Mouse (Mus musculus) C2C12 (cell line): Measurements from ENCODE around the gene Tcaf2. TPM values are rescaled to one million over a fixed set of nuclear protein-coding genes. Genes with fewer than 3 reads are reported as not detected.

ENCODE experiments used
- H3K27me3 ChIP-seq: one replicate; pipeline ENCODE4 v1.6.1; 2011; ENCODE audit not compliant: control insufficient read depth, insufficient read depth, insufficient read length
- H3K36me3 ChIP-seq: one replicate; pipeline ENCODE4 v1.6.1; 2011; ENCODE audit not compliant: control insufficient read depth, insufficient read depth
- H3K4me3 ChIP-seq: one replicate; pipeline ENCODE4 v1.5.1; 2011; ENCODE audit warnings: mild to moderate bottlenecking, control low read depth; ENCODE audit not compliant: poor library complexity, insufficient read depth, severe bottlenecking
- H3K79me2 ChIP-seq: one replicate; pipeline ENCODE4 v1.6.1; 2011; ENCODE audit not compliant: control insufficient read depth, insufficient read depth
- H3K79me3 ChIP-seq: one replicate; pipeline ENCODE4 v1.6.1; 2011; ENCODE audit warnings: low read depth, control low read depth
- H3ac ChIP-seq: one replicate; pipeline ENCODE3; 2011; ENCODE audit warnings: low read depth; ENCODE audit not compliant: control insufficient read depth, insufficient read length
- CEBPB ChIP-seq: IDR thresholded peaks from one replicate; pipeline ENCODE4 v1.6.1; 2011; ENCODE audit warnings: low read depth, mild to moderate bottlenecking, control low read depth, moderate library complexity
- CTCF ChIP-seq: IDR thresholded peaks from one replicate; pipeline ENCODE4 v1.5.1; 2011; ENCODE audit not compliant: control insufficient read depth, insufficient read depth, insufficient read length
- FOSL1 ChIP-seq: IDR thresholded peaks from one replicate; pipeline ENCODE4 v1.8.0; 2011; ENCODE audit warnings: mild to moderate bottlenecking, low read length; ENCODE audit not compliant: poor library complexity, insufficient read depth, severe bottlenecking
- MAX ChIP-seq: IDR thresholded peaks from one replicate; pipeline ENCODE4 v1.6.1; 2011; ENCODE audit warnings: mild to moderate bottlenecking, control low read depth
- MYOD1 ChIP-seq: IDR thresholded peaks from one replicate; pipeline ENCODE4 v1.6.1; 2011; ENCODE audit warnings: low read depth; ENCODE audit not compliant: control insufficient read depth, insufficient read length
- MYOG ChIP-seq: IDR thresholded peaks from one replicate; pipeline ENCODE4 v1.6.1; 2011; ENCODE audit not compliant: control insufficient read depth, insufficient read length; ENCODE audit errors: extremely low read depth
- USF1 ChIP-seq: IDR thresholded peaks from one replicate; pipeline ENCODE4 v1.6.1; 2011; ENCODE audit warnings: low read depth, mild to moderate bottlenecking, control low read depth, moderate library complexity
- long read RNA-seq, 2 experiments: library from polyadenylated mRNA; unstranded; transcript quantifications; one replicate each; pipeline ENCODE4 v2.0.0; 2019 to 2020
- polyA plus RNA-seq: library from polyadenylated mRNA; unstranded; fragments of >200 nt; fragmentation: generic; extraction: Trizol; gene quantifications from one replicate; pipeline ENCODE4 v1.2.1, GENCODE M21; 2012; ENCODE audit warnings: missing spikeins

Tcaf2 gene
- 4.3 TPM for polyA plus RNA-seq
- long read RNA-seq, experiment 1, full-length matches to known transcripts, result 3 of 8 reads
- long read RNA-seq, experiment 1, partial matches to known transcripts, result 4 of 8 reads
- long read RNA-seq, experiment 1, other reads (novel, unspliced or antisense), result 1 of 8 reads
- long read RNA-seq, experiment 2, full-length matches to known transcripts, result 36 of 63 reads
- long read RNA-seq, experiment 2, partial matches to known transcripts, result 21 of 63 reads
- long read RNA-seq, experiment 2, other reads (novel, unspliced or antisense), result 6 of 63 reads

DNA sequence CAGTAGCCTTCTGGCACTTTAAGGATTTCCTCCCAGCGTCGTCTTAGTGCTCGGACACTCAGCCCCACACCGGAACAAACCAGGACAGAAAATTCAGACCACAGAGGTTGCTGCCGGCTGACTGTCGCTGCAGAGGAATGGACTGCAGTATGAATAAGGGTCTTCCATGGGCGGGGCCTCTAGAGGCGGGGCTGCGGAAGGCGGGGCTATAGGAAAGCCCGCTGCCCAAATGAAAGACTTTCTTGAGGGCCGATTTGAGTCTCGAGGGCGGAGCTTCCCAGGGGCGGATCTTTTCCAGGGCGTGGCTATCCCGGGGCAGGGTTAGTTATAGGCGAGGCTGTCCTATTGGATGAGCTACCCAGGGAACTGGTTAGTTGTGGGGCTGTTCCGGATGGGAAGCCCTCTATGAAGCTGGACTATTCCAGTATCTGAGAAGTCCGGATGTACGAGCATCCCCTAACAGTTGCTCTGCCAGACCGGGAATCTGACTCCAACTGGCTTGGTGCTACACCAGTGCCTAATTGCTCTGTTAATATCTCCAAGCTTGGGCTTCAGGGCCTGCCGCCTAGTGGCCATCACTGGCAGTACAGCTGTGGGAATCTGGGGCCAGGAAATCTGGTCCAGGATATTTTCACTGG, at the start of gene Tcaf2:
TSS of gene Tcaf2 (minus strand) at position 343 of the 638 bp plus-strand sequence.
- no peak for TF ChIP-seq USF1
- peak; percentile 43 for TF ChIP-seq CTCF
- Histone ChIP-seq H3K79me2 (no peaks in the 10 kb centered on the region), H3ac (no peak within 1 kb of the TSS), H3K36me3 (no peaks in the 10 kb centered on the region), H3K79me3 (no peaks in the 10 kb centered on the region), H3K27me3 (no peaks in the 10 kb centered on the region), H3K4me3 (peak within 1 kb of the TSS; percentile 15)

DNA sequence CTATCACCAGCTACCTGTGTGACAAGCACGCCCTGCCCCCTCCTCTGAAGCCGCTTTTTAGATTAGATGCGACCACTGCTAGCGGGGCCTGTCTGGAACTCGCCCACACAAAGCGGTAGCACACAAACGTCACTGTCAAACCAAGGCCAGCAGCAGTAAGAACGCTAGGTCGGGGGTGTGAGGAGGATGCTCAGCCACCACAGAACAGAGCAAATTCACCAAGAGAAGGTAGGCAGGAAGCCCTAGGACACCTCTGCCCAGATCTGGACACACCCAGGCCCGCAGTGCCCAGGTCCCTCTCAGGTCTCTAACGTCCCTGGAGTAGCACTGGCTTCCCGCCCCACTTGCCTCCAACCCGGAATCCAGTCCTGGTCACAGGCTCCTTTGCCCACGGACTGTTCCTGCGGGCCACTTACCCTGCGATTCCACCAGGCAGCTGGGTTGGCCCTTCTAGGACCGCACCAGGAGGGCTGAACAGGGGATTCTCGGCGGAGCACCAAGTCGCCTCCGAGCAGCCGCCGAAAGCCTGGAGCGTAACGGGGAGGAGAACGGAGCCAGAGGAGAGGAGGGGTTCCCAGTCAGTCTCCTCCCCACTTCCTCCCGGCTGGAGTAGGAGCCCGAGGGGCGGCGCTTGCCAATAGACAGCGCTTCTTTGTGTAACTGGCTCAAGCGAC, 47.6 kb upstream of the Tcaf2 start:
- TF ChIP-seq MAX, result no peak
- no peak for TF ChIP-seq USF1
- no peak for TF ChIP-seq CEBPB
- no peak for TF ChIP-seq CTCF
- no peak for TF ChIP-seq FOSL1
- TF ChIP-seq MYOD1, result no peak
- TF ChIP-seq MYOG, result no peak

GRCm38 (mm10) chr6:42692154-42692516, 47.1 kb upstream of the Tcaf2 start:
- Histone ChIP-seq H3K36me3 (no peaks in the 10 kb centered on the region), H3K27me3 (no peaks in the 10 kb centered on the region), H3K4me3 (peak overlapping the region; percentile 68), H3ac (peak overlapping the region; percentile 80), H3K79me3 (peaks cover 7% of the 10 kb centered on the region), H3K79me2 (peaks cover 19% of the 10 kb centered on the region)
- TF ChIP-seq FOSL1 (no peak), MYOD1 (no peak), USF1 (no peak), MYOG (no peak), MAX (no peak), CEBPB (no peak), CTCF (no peak)

More for the DNA sequence above, 47.6 kb upstream of the Tcaf2 start:
- Histone ChIP-seq H3K79me3 (peaks cover 7% of the 10 kb centered on the region), H3K36me3 (no peaks in the 10 kb centered on the region), H3K79me2 (peaks cover 19% of the 10 kb centered on the region), H3K27me3 (no peaks in the 10 kb centered on the region), H3K4me3 (peak overlapping the region; percentile 68), H3ac (peak overlapping the region; percentile 80)

DNA sequence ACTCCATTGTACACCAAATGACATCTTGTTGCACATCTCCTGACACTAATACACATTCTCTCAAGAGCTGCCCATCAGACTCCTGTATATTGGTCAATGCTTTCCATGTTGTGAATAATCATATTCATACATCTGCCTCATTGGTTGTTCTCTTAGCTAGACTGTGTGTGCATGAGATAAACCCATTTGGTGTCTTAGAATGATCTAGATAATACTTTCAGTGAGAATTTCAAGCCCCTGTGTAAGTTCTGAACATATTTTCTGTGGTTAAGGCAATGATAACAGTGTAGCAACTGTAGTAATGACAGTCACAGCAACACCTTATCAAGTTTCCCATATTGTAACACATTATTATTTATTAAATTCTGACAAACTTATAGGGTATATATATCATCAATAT, 44.7 kb upstream of the Tcaf2 start:
- TF ChIP-seq MAX (no peak), FOSL1 (no peak), CTCF (no peak), CEBPB (no peak), MYOG (no peak), MYOD1 (no peak), USF1 (no peak)
- Histone ChIP-seq H3K27me3 (no peaks in the 10 kb centered on the region), H3ac (no peak overlapping the region), H3K36me3 (peaks cover 16% of the 10 kb centered on the region), H3K4me3 (no peak overlapping the region), H3K79me2 (peaks cover 19% of the 10 kb centered on the region), H3K79me3 (peaks cover 7% of the 10 kb centered on the region)

DNA sequence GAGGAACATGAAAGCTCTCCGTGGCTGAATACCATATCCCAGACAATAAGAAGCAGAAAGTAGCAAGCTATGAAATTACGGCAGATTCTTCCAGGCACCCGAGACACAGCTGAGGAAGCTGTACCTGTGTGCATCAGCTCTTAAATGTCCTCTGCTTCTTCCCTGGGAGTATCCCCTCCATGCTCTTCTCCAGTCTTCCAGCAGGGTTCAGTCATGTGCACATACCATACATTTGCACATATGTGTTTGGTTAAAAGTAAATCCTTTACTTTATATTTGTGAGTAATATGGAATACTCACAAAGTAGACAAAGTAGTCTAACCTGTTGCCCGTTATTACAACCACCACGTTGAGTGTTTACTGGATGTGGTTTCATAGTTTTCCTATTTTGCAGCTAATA, 42.9 kb upstream of the Tcaf2 start:
- H3ac ChIP-seq, result no peak overlapping the region
- peaks cover 19% of the 10 kb centered on the region for H3K79me2 ChIP-seq
- no peaks in the 10 kb centered on the region for H3K27me3 ChIP-seq
- TF ChIP-seq USF1, result no peak
- TF ChIP-seq CTCF, result no peak
- no peak for TF ChIP-seq MYOG
- TF ChIP-seq MAX, result no peak
- TF ChIP-seq FOSL1, result no peak
- TF ChIP-seq MYOD1, result no peak
- TF ChIP-seq CEBPB, result no peak
- H3K36me3 ChIP-seq, result peaks cover 16% of the 10 kb centered on the region
- H3K4me3 ChIP-seq, result no peak overlapping the region
- peaks cover 7% of the 10 kb centered on the region for H3K79me3 ChIP-seq
